Mouse (Mus musculus) stomach, postnatal 0 days (tissue): Measurements from ENCODE around the gene Hist1h2ad. TPM values are rescaled to one million over a fixed set of nuclear protein-coding genes. Genes with fewer than 3 reads are reported as not detected.
A peak's percentile ranks its signal among the peaks of the same experiment; 100 is the strongest.
"Not testable (repeated sequence)": the region's sequence is repeated elsewhere in the genome, so short reads cannot be mapped to it uniquely, and the experiment has no call there.

Experiments used
- ATAC-seq: fragments of 200-750 bp; cut with Nextera tagmentation; 2 replicates; pipeline ENCODE4 v1.8.0; 2017; ENCODE audit not compliant: low FRiP score, low TSS enrichment
- DNase-seq: peaks from one replicate; pipeline ENCODE4 v3.0.0-alpha.2; 2016; ENCODE audit warnings: low spot score
- H3K27ac ChIP-seq: fragments of 300-500 bp; sonication (generic); replicated peaks from 2 replicates; pipeline ENCODE4 v1.5.1; 2014; ENCODE audit warnings: mild to moderate bottlenecking, control low read depth
- H3K27me3 ChIP-seq: fragments of 300-500 bp; sonication (generic); 2 replicates; pipeline ENCODE4 v1.6.1; 2014; ENCODE audit warnings: low read length; ENCODE audit not compliant: control insufficient read depth, insufficient read depth
- H3K36me3 ChIP-seq: fragments of 300-500 bp; sonication (generic); 2 replicates; pipeline ENCODE4 v1.6.1; 2014; ENCODE audit warnings: low read length, mixed read lengths; ENCODE audit not compliant: control insufficient read depth, insufficient read depth
- H3K4me1 ChIP-seq: fragments of 300-500 bp; sonication (generic); replicated peaks from 2 replicates; pipeline ENCODE4 v1.6.1; 2014; ENCODE audit warnings: antibody characterized with exemption; ENCODE audit not compliant: control insufficient read depth, insufficient read depth
- H3K4me2 ChIP-seq: fragments of 300-500 bp; sonication (generic); replicated peaks from 2 replicates; pipeline ENCODE4 v1.6.1; 2014; ENCODE audit warnings: low read depth, mild to moderate bottlenecking, control low read depth, moderate library complexity
- H3K4me3 ChIP-seq: fragments of 300-500 bp; sonication (generic); 2 replicates; pipeline ENCODE4 v1.5.1; 2014; ENCODE audit warnings: low read depth, low read length, control low read depth
- H3K9ac ChIP-seq: fragments of 300-500 bp; sonication (generic); 2 replicates; pipeline ENCODE4 v1.6.1; 2014; ENCODE audit warnings: mild to moderate bottlenecking, low read length, control low read depth, mixed read lengths
- H3K9me3 ChIP-seq: fragments of 300-500 bp; sonication (generic); 2 replicates; pipeline ENCODE4 v1.6.1; 2016; ENCODE audit warnings: low read length; ENCODE audit not compliant: control insufficient read depth
- CTCF ChIP-seq: IDR thresholded peaks from 2 replicates; pipeline ENCODE4 v1.5.1; 2016; ENCODE audit warnings: antibody characterized with exemption, low read depth, mild to moderate bottlenecking, moderate library complexity
- EP300 ChIP-seq: optimal IDR thresholded peaks from 2 replicates; pipeline ENCODE3; 2016; ENCODE audit warnings: antibody characterized with exemption
- WGBS: fragments of 180-500 bp; shearing (Covaris S2); extraction: QIAGEN DNeasy Blood & Tissue Kit; methylation state at CpG from one replicate; pipeline ENCODE4 v1.1.7; 2014; 5-methylcytosine and 5-hydroxymethylcytosine counted together
- polyA plus RNA-seq: library from polyadenylated mRNA; unstranded; fragments of >200 nt; fragmentation: Nextera tagmentation; extraction: Ambion mirVana; gene quantifications from 2 replicates; pipeline ENCODE4 v1.2.1, GENCODE M21; 2015

The Hist1h2ad gene
- 0.67 and 0.79 TPM in 2 replicates for polyA plus RNA-seq

GRCm38 (mm10) chr13:23573898-23574524, at the start of gene Hist1h2ad, which contains the start of gene Hist1h2bf:
TSS of gene Hist1h2ad (plus strand) at chr13:23574381.
TSS of gene Hist1h2bf (minus strand) at chr13:23574196.
- peak within 1 kb of the TSS; percentile 59 for H3K4me2 ChIP-seq
- H3K4me1 ChIP-seq, H3K27me3 ChIP-seq, H3K36me3 ChIP-seq, H3K9me3 ChIP-seq: not testable (repeated sequence)
- DNase-seq (peak; percentile 88), ATAC-seq (peak; percentile 92)
- peak within 1 kb of the TSS; percentile 83 for H3K27ac ChIP-seq
- WGBS: under 1% methylated on average over 21 of the region's 42 CpGs
- peak within 1 kb of the TSS; percentile 61 for H3K9ac ChIP-seq
- peak within 1 kb of the TSS; percentile 42 for H3K4me3 ChIP-seq
- TF ChIP-seq EP300: peak; percentile 95

DNA sequence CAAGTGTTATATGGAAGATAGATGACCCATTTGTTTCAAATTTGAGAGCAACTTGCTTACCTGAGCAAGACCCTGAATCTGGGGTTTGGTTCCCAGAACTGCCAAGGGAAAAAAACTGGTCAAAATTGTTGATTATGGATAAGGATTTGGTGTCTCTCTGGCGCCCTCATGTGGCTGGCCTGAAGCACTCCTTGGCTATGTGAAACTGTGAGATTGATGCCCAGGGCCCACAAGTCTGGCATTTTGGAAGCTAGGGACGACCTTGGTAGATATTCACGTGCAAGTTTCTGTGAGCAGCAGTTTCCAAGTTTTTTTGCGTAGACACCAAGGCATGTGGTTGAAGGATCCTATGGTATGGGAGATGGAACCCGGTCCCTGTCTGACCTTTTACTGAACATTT, 49.5 kb upstream of the Hist1h2ad start:
- no peak overlapping the region for H3K9ac ChIP-seq
- ATAC-seq (peak; percentile 51; the same call in 1 of the 2 replicates), DNase-seq (peak; percentile 88)
- H3K9me3 ChIP-seq: no peaks in the 10 kb centered on the region
- no peak overlapping the region for H3K4me2 ChIP-seq
- no peak for TF ChIP-seq EP300
- TF ChIP-seq CTCF: peak; percentile 92
- no peak overlapping the region for H3K27ac ChIP-seq
- no peak overlapping the region for H3K4me3 ChIP-seq
- H3K36me3 ChIP-seq: no peaks in the 10 kb centered on the region
- 12% methylated on average over 5 of the region's 5 CpGs for WGBS
- H3K4me1 ChIP-seq: no peaks in the 10 kb centered on the region
- H3K27me3 ChIP-seq: no peaks in the 10 kb centered on the region

DNA sequence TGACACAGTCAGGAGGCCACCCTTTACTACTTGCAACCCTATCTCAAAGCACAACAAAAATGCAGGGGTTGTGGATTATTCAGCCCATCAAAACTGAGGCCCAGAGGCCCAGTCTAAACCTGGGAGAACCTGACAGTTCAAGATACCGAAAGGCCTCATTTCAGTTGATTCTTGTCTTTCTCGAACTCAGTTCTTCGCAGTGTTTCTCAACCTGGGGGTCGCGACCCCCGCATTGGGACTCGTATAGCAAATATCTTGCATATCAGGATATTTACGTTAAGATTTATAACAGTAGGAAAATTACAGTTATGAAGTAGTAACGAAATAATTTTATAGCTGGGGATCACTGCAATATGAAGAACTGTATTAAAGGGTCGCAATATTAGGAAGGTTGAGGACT, 48.3 kb upstream of the Hist1h2ad start:
- Histone ChIP-seq H3K4me3 (peak overlapping the region; percentile 39), H3K4me1 (no peaks in the 10 kb centered on the region), H3K9ac (no peak overlapping the region), H3K9me3 (no peaks in the 10 kb centered on the region), H3K36me3 (no peaks in the 10 kb centered on the region), H3K4me2 (peak overlapping the region; percentile 51), H3K27me3 (no peaks in the 10 kb centered on the region), H3K27ac (no peak overlapping the region)
- DNase-seq: no peak
- WGBS: 5% methylated on average over 10 of the region's 10 CpGs
- TF ChIP-seq CTCF: no peak
- no peak for TF ChIP-seq EP300
- no peak for ATAC-seq

DNA sequence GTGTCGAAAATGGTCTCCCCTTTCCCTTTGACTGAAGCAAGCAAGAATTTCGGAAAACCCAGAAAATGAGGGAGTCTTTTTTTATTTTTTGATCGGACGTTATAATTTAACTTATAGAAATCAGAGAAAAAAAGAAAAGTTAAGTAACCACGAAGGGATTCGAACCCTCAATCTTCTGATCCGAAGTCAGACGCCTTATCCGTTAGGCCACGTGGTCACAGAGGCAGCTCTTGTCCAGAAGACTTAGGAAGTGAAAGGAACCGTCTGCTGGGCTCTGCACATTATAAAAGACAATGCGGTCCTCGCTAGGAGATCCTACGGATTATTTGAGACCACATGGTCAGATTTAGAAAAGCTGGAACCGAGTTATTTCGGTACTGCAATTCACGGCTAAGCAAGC, 47.9 kb upstream of the Hist1h2ad start:
- H3K9ac ChIP-seq: 0 out of 2 replicates have a peak overlapping the region, but pooled peaks have one; percentile 39
- H3K9me3 ChIP-seq: no peaks in the 10 kb centered on the region
- H3K4me1 ChIP-seq: no peaks in the 10 kb centered on the region
- H3K27me3 ChIP-seq: no peaks in the 10 kb centered on the region
- peak; percentile 89 for DNase-seq
- TF ChIP-seq EP300: no peak
- no peak for TF ChIP-seq CTCF
- no peaks in the 10 kb centered on the region for H3K36me3 ChIP-seq
- H3K4me2 ChIP-seq: peak overlapping the region; percentile 51
- ATAC-seq: peak; percentile 40
- WGBS: under 1% methylated on average over 17 of the region's 17 CpGs
- no peak overlapping the region for H3K27ac ChIP-seq
- H3K4me3 ChIP-seq: peak overlapping the region; percentile 39

DNA sequence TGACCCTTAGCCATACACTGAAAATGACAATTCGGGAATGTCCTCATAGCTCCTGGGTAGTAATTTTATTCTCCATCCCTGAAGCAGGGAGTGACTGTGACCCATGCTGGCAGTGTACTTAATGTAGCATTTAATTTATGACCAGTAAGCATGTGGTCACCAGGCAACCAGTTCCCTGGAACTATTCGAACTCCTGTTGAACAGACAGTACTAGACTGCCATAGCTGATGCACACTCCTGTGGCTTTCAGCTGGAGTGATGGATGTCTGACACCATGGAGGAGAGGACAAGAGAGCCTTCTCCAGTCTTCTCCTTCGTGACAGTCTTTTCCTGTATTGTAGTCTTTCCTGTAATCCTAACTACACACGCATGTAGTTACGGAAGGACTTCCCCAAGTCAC, 45.2 kb upstream of the Hist1h2ad start:
- Histone ChIP-seq H3K27ac (no peak overlapping the region), H3K27me3 (no peaks in the 10 kb centered on the region), H3K4me3 (no peak overlapping the region), H3K36me3 (no peaks in the 10 kb centered on the region), H3K9ac (no peak overlapping the region), H3K4me1 (no peaks in the 10 kb centered on the region), H3K4me2 (no peak overlapping the region), H3K9me3 (no peaks in the 10 kb centered on the region)
- TF ChIP-seq EP300 (no peak), CTCF (no peak)
- WGBS: 70% methylated on average over 5 of the region's 5 CpGs
- ATAC-seq: no peak
- no peak for DNase-seq

DNA sequence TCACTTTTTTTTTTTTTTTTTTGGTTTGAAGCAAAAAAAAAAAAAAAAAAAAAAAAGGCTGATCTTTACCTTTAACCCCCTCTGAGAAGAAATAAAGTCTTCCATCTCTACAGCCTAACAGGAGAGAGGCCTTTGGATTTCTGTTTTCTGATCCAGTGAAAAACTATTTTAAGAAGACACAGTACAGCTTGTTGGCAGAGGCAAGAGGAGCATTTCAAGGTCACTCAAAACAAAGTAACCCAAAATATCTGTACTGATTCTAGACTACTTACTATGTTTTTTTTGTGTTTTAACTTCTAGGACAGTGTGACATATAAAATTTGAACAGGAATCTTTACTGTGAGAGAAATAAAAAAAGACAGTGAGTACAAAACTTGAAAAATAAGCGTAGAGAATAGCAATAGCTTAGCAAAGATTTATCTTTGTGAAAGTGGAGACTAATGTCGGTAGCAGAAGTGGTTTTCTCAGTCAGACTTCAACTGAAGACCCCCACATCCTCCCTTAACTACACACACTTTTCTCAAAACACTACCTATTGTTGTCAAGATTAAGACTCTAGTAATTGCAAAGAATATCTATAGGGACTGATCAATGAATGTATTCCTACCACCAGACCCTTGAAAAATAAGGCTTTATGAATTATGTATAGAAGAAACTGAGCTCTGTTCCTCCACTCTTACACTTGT, 44.6 kb upstream of the Hist1h2ad start:
- TF ChIP-seq EP300: no peak
- TF ChIP-seq CTCF: no peak
- peak overlapping the region; percentile 73 for H3K4me2 ChIP-seq
- peak overlapping the region; percentile 60 for H3K4me3 ChIP-seq
- H3K36me3 ChIP-seq: no peaks in the 10 kb centered on the region
- H3K27ac ChIP-seq: peak overlapping the region; percentile 98
- 4% methylated on average over 2 of the region's 2 CpGs for WGBS
- H3K4me1 ChIP-seq: no peaks in the 10 kb centered on the region
- no peak for DNase-seq
- no peaks in the 10 kb centered on the region for H3K27me3 ChIP-seq
- ATAC-seq: no peak
- no peaks in the 10 kb centered on the region for H3K9me3 ChIP-seq
- H3K9ac ChIP-seq: peak overlapping the region; percentile 78
